Mouse (Mus musculus) heart, postnatal 25 days (tissue): Measurements from ENCODE around the gene Sox6. TPM values are rescaled to one million over a fixed set of nuclear protein-coding genes. Genes with fewer than 3 reads are reported as not detected.

Experiments used
- DNase-seq: peaks from one replicate; pipeline ENCODE4 v3.0.0; 2022; ENCODE audit warnings: low spot score
- intact Hi-C: fragments of 180-260 bp; cut with DNase I; formaldehyde crosslinking; loops from one replicate; pipeline ENCODE4 v1.15.1; 2025
- total RNA-seq, 2 experiments: library from RNA; stranded (reverse); gene quantifications; 2 replicates each; pipeline ENCODE4 v1.2.3; 2021

Gene Sox6
- total RNA-seq, 2 experiments from 2014 or later = 27.4 to 36.9 TPM

- intact Hi-C loops = no loop called here
- DNase-seq = no peak
Observed at GRCm38 (mm10) chr7:116002726-116003125, 35.9 kb downstream of the Sox6 start.

GRCm38 (mm10) chr7:115988109-115988779 is 50.4 kb downstream of the Sox6 start:
- intact Hi-C loops = no loop called here

GRCm38 (mm10) chr7:115985716-115986115 is 52.9 kb downstream of the Sox6 start:
- DNase-seq = no peak
- intact Hi-C loops = no loop called here

More at GRCm38 (mm10) chr7:115988109-115988779, 50.4 kb downstream of the Sox6 start:
- DNase-seq = no peak

- intact Hi-C loops = no loop called here
- DNase-seq = no peak
Observed at GRCm38 (mm10) chr7:115984076-115984475, 54.5 kb downstream of the Sox6 start.

- intact Hi-C loops = no loop called here
- no peak for DNase-seq
Observed at GRCm38 (mm10) chr7:115979813-115980512, 58.6 kb downstream of the Sox6 start.

- no peak for DNase-seq
- intact Hi-C loops = no loop called here
Observed at GRCm38 (mm10) chr7:115974518-115974917, 64.1 kb downstream of the Sox6 start.

GRCm38 (mm10) chr7:115967186-115967585 is 71.4 kb downstream of the Sox6 start:
- DNase-seq = no peak
- intact Hi-C loops = no loop called here

- no peak for DNase-seq
- intact Hi-C loops = no loop called here
Observed at GRCm38 (mm10) chr7:115966181-115966580, 72.4 kb downstream of the Sox6 start.

- intact Hi-C loops = loop anchor here (5.0 kb wide), 1 partner anchor 79 kb away; no protein-coding TSS in a partner anchor
- DNase-seq = no peak
Observed at GRCm38 (mm10) chr7:115953046-115953445, 85.5 kb downstream of the Sox6 start.

GRCm38 (mm10) chr7:115952235-115952634 is 86.4 kb downstream of the Sox6 start:
- intact Hi-C loops = loop anchor here (5.0 kb wide), 1 partner anchor 80 kb away; no protein-coding TSS in a partner anchor
- DNase-seq = no peak

GRCm38 (mm10) chr7:115951689-115952088 is 86.9 kb downstream of the Sox6 start:
- no peak for DNase-seq
- intact Hi-C loops = loop anchor here (5.0 kb wide), 1 partner anchor 81 kb away; no protein-coding TSS in a partner anchor

GRCm38 (mm10) chr7:115947916-115948315 is 90.7 kb downstream of the Sox6 start:
- intact Hi-C loops = no loop called here
- no peak for DNase-seq

- intact Hi-C loops = no loop called here
- DNase-seq = no peak
Observed at GRCm38 (mm10) chr7:115946559-115946958, 92.0 kb downstream of the Sox6 start.

GRCm38 (mm10) chr7:115945516-115945915 is 93.1 kb downstream of the Sox6 start:
- intact Hi-C loops = no loop called here
- no peak for DNase-seq

- intact Hi-C loops = no loop called here
- DNase-seq = no peak
Observed at GRCm38 (mm10) chr7:115944250-115944649, 94.3 kb downstream of the Sox6 start.

GRCm38 (mm10) chr7:115941766-115942165 is 96.8 kb downstream of the Sox6 start:
- intact Hi-C loops = no loop called here
- no peak for DNase-seq

- no peak for DNase-seq
- intact Hi-C loops = no loop called here
Observed at GRCm38 (mm10) chr7:115939292-115939691, 99.3 kb downstream of the Sox6 start.

GRCm38 (mm10) chr7:115936908-115937307 is 101.7 kb downstream of the Sox6 start:
- no peak for DNase-seq
- intact Hi-C loops = no loop called here

- intact Hi-C loops = no loop called here
- no peak for DNase-seq
Observed at GRCm38 (mm10) chr7:115915338-115915737, 123.3 kb downstream of the Sox6 start.

- intact Hi-C loops = no loop called here
- no peak for DNase-seq
Observed at GRCm38 (mm10) chr7:115910313-115910712, 128.3 kb downstream of the Sox6 start.

GRCm38 (mm10) chr7:115904798-115905207 is 133.8 kb downstream of the Sox6 start:
- intact Hi-C loops = no loop called here
- DNase-seq = no peak
